Mouse (Mus musculus) lung, postnatal 0 days (tissue): ENCODE measurements at regions not wholly inside any gene's neighbourhood (a gene's known extent, or its start where the extent isn't known, plus 50 kb on each side); places are given as distances from the start of the nearest gene placed in this dataset.

Source experiments
- ATAC-seq: fragments of 200-750 bp; cut with Nextera tagmentation; 2 replicates; pipeline ENCODE4 v1.8.0; 2017; ENCODE audit warnings: moderate library complexity
- DNase-seq: peaks from one replicate; pipeline ENCODE4 v3.0.0-alpha.2; 2016; ENCODE audit warnings: low spot score
- H3K27ac ChIP-seq: fragments of 300-500 bp; sonication (generic); 2 replicates; pipeline ENCODE4 v1.5.1; 2014; ENCODE audit warnings: antibody characterized with exemption, mild to moderate bottlenecking, low read length, mixed read lengths
- H3K27me3 ChIP-seq: fragments of 300-500 bp; sonication (generic); replicated peaks from 2 replicates; pipeline ENCODE4 v1.6.1; 2014; ENCODE audit warnings: low read length, mixed read lengths; ENCODE audit not compliant: insufficient read depth
- H3K36me3 ChIP-seq: fragments of 300-500 bp; sonication (generic); 2 replicates; pipeline ENCODE4 v1.6.1; 2014; ENCODE audit warnings: low read length, mixed read lengths; ENCODE audit not compliant: insufficient read depth
- H3K4me1 ChIP-seq: fragments of 300-500 bp; sonication (generic); 2 replicates; pipeline ENCODE4 v1.6.1; 2014; ENCODE audit warnings: antibody characterized with exemption, low read depth, low read length, mixed read lengths; ENCODE audit not compliant: insufficient read depth
- H3K4me2 ChIP-seq: fragments of 300-500 bp; sonication (generic); replicated peaks from 2 replicates; pipeline ENCODE4 v1.6.1; 2014; ENCODE audit warnings: low read depth, mild to moderate bottlenecking, low read length, moderate library complexity, mixed read lengths
- H3K4me3 ChIP-seq: fragments of 300-500 bp; sonication (generic); 2 replicates; pipeline ENCODE4 v1.5.1; 2014; ENCODE audit warnings: low read depth, low read length
- H3K9ac ChIP-seq: fragments of 300-500 bp; sonication (generic); replicated peaks from 2 replicates; pipeline ENCODE4 v1.6.1; 2014; ENCODE audit warnings: low read depth, mild to moderate bottlenecking
- H3K9me3 ChIP-seq: fragments of 300-500 bp; sonication (generic); 2 replicates; pipeline ENCODE4 v1.6.1; 2016; ENCODE audit warnings: low read length, mixed read lengths
- CTCF ChIP-seq: IDR thresholded peaks from 2 replicates; pipeline ENCODE4 v1.5.1; 2016; ENCODE audit warnings: antibody characterized with exemption, mild to moderate bottlenecking
- EP300 ChIP-seq: IDR thresholded peaks from 2 replicates; pipeline ENCODE4 v1.6.1; 2016; ENCODE audit warnings: antibody characterized with exemption, mild to moderate bottlenecking, control low read depth
- WGBS: fragments of 180-500 bp; shearing (Covaris S2); extraction: QIAGEN DNeasy Blood & Tissue Kit; methylation state at CpG from one replicate; pipeline ENCODE4 v1.1.7; 2014; 5-methylcytosine and 5-hydroxymethylcytosine counted together

DNA sequence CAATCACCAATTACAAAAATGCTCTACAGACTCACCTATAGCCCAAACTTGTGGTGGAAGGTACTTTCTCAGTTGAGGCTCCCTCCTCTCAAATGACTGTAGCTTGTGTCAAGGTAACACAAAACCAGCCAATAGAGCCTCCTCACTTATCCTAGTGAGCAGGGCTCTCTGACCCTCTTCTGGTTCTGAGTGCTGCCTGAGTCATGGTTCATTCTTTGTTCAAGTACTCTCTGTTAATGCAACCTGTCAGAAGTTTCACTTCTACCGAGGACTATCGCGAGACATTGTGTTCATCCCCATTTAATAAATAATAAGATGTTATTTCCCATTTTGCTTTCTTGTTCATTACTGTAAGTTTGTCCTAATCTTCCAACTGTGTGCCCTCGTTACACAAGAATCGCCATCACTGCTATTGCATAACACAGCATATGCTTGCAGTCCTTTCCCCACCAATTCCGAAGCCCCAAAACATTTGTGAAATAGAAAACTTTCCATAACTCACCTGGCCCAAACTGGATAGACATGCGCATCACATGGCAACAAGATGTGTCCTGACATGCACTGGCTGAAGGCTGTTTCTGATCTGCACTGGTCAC lies 59.6 kb upstream of the Nabp1 start:
- TF ChIP-seq EP300 (peak; percentile 80), CTCF (no peak)
- Histone ChIP-seq H3K4me2 (no peak overlapping the region), H3K4me3 (no peak overlapping the region), H3K27ac (no peak overlapping the region), H3K9me3 (no peaks in the 10 kb centered on the region), H3K9ac (no peak overlapping the region), H3K4me1 (peaks cover 8% of the 10 kb centered on the region; the same call in 1 of the 2 replicates), H3K27me3 (no peaks in the 10 kb centered on the region), H3K36me3 (no peaks in the 10 kb centered on the region)
- DNase-seq (peak; percentile 85), ATAC-seq (peak; percentile 95)
- WGBS = 61% methylated on average over 7 of the region's 7 CpGs

DNA sequence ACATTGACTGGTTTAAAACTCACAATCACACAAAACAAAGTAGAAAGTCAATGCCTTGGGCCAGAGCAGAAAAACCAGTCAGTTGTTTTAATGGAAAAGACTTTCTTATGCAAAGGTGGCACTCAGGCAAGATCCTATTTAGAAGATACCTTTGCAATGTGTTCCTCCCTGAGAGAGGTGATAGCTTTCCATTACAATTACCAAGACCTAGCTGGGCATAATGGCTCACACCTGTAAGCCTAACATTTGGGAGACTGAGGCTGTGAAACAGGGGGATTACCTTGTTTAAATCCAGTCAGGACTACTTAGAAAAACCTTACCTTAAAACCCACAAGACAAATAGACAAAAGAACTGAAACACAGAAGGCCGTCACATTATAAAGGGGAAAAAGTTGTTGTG lies 57.9 kb upstream of the Nabp1 start:
- no peak for ATAC-seq
- Histone ChIP-seq H3K9ac (no peak overlapping the region), H3K27me3 (no peaks in the 10 kb centered on the region), H3K4me2 (no peak overlapping the region), H3K4me3 (no peak overlapping the region), H3K27ac (no peak overlapping the region), H3K4me1 (peaks cover 8% of the 10 kb centered on the region; the same call in 1 of the 2 replicates), H3K36me3 (no peaks in the 10 kb centered on the region), H3K9me3 (no peaks in the 10 kb centered on the region)
- DNase-seq = no peak
- WGBS = 93% methylated on average over 1 of the region's 1 CpGs
- TF ChIP-seq CTCF = no peak
- no peak for TF ChIP-seq EP300

DNA sequence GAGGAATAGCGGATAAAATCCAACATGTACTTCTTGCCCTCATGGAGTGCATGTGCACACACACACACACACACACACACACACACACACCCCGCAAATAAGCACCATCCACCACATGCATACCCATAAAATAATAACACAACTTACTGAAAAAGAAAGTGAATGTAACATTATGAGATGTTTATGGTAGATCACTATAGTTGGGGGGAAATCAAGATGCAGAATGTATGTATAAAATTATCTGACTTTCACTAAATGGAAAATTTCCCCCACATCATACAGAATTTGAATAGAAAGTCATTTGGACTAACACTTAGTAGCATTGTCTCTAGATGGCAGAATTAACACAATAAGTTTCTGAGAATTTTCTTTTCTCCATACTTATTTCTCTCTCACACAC lies 57.2 kb upstream of the Nabp1 start:
- 93% methylated on average over 2 of the region's 2 CpGs for WGBS
- ATAC-seq = no peak
- Histone ChIP-seq H3K27me3 (no peaks in the 10 kb centered on the region), H3K9me3 (no peaks in the 10 kb centered on the region), H3K4me3 (no peak overlapping the region), H3K4me1 (peaks cover 10% of the 10 kb centered on the region; the same call in 1 of the 2 replicates), H3K27ac (no peak overlapping the region), H3K4me2 (no peak overlapping the region), H3K9ac (no peak overlapping the region), H3K36me3 (no peaks in the 10 kb centered on the region)
- no peak for DNase-seq
- TF ChIP-seq CTCF = no peak
- no peak for TF ChIP-seq EP300

DNA sequence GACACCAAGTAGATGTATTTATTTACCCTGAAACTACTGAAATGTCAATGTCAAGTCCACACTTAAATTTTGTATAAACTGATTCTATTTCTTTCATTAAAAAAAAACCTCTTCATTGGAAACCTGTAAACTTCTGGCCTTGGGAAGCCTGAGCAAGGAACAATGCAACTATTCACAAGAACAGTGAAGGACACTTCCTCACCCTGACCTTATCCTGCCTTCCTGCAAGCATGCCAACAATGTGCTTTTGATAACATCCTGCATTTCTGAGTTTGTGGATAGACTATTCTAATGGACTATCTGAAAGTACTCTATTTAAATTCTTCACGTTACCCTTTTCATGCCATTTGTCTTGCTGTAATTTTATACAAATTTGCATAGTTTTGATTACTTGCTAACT lies 53.1 kb upstream of the Nabp1 start:
- H3K9me3 ChIP-seq = no peaks in the 10 kb centered on the region
- DNase-seq (no peak), ATAC-seq (no peak)
- no peak overlapping the region for H3K9ac ChIP-seq
- H3K4me2 ChIP-seq = no peak overlapping the region
- no peaks in the 10 kb centered on the region for H3K36me3 ChIP-seq
- H3K27me3 ChIP-seq = no peaks in the 10 kb centered on the region
- H3K4me3 ChIP-seq = no peak overlapping the region
- peaks cover 2% of the 10 kb centered on the region; the same call in 1 of the 2 replicates for H3K4me1 ChIP-seq
- no peak for TF ChIP-seq EP300
- no peak for TF ChIP-seq CTCF
- no peak overlapping the region for H3K27ac ChIP-seq
- 28% methylated on average over 1 of the region's 1 CpGs for WGBS

DNA sequence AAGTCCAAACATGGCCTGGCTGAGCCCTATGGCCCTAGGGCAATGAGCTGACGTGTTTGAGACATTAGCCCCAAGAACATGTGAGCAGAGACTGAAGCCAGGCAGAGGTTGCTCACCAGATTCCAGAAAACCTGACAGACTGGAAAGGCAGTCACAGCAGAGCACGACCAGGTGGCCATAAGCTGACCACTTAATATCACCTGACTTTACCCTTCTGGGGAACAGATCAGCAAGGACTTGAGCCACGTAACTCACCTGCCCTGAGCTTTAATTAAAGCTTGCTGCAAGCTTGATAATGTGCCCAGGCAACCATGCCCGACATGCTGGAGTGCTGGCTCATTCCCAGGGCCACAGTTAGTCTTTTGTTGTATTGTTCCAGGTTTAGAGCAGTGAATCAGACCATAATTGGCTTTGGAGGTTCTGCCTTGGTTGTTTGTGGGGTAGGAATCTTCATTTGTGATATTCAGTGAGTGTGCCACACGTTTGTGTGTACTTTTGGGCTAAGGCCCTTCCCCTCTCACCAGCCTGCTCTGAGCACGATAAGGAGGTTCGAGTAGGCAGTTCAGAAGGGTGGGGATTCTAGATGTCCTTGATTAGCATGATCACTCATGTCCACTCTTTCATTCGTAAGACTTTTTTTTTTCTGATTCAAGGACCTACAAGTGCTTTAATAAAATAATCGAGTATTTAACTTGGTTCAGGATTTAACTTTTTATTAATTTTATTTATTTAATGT lies 52.1 kb upstream of the Nabp1 start:
- peaks cover 2% of the 10 kb centered on the region; the same call in 1 of the 2 replicates for H3K4me1 ChIP-seq
- H3K36me3 ChIP-seq = no peaks in the 10 kb centered on the region
- no peak for TF ChIP-seq CTCF
- TF ChIP-seq EP300 = no peak; the same call in 1 of the 2 replicates
- H3K9ac ChIP-seq = no peak overlapping the region
- 51% methylated on average over 9 of the region's 9 CpGs for WGBS
- peak; percentile 94 for ATAC-seq
- H3K9me3 ChIP-seq = no peaks in the 10 kb centered on the region
- no peaks in the 10 kb centered on the region for H3K27me3 ChIP-seq
- peak overlapping the region; percentile 69 for H3K27ac ChIP-seq
- no peak overlapping the region for H3K4me3 ChIP-seq
- DNase-seq = peak; percentile 81
- no peak overlapping the region for H3K4me2 ChIP-seq

DNA sequence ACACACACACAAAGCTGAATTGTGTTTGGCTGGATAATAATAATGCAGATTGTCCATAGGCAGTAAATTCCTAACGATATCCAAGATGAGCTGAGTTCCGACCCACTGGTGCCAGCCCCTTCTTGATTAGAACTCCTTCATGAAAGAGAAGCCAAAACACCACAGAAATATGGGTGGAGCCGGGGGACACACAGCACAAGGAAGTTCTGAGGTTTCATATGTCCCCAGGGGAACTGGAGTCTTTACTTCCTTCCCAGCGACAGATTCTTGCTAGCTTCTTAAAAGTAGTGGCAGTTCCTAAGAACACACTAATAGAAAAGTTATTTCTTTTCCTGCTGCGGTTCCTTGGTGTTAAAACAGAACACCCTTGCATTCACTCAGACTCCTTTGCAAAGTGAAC lies 51.4 kb upstream of the Nabp1 start:
- ATAC-seq = 0 out of 2 replicates have a peak, but pooled peaks have one; percentile 21
- H3K4me3 ChIP-seq = no peak overlapping the region
- H3K27me3 ChIP-seq = no peaks in the 10 kb centered on the region

More for the DNA sequence above, 51.4 kb upstream of the Nabp1 start:
- H3K36me3 ChIP-seq = no peaks in the 10 kb centered on the region
- peak; percentile 51 for DNase-seq
- TF ChIP-seq EP300 (no peak), CTCF (no peak)
- 50% methylated on average over 5 of the region's 5 CpGs for WGBS
- no peak overlapping the region for H3K9ac ChIP-seq
- no peak overlapping the region for H3K4me2 ChIP-seq
- H3K4me1 ChIP-seq = peaks cover 2% of the 10 kb centered on the region; the same call in 1 of the 2 replicates
- H3K27ac ChIP-seq = peak overlapping the region; percentile 69
- H3K9me3 ChIP-seq = no peaks in the 10 kb centered on the region
